Mouse (Mus musculus): ENCODE measurements around the gene Wdr95. TPM values are rescaled to one million over a fixed set of nuclear protein-coding genes. Genes with fewer than 3 reads are reported as not detected.
A peak's percentile ranks its signal among the peaks of the same experiment; 100 is the strongest.
"Not testable (repeated sequence)": the region's sequence is repeated elsewhere in the genome, so short reads cannot be mapped to it uniquely, and the experiment has no call there.

Wdr95 gene
- polyA plus RNA-seq, 1 experiment from 2014 or later: 0.37 TPM

DNA sequence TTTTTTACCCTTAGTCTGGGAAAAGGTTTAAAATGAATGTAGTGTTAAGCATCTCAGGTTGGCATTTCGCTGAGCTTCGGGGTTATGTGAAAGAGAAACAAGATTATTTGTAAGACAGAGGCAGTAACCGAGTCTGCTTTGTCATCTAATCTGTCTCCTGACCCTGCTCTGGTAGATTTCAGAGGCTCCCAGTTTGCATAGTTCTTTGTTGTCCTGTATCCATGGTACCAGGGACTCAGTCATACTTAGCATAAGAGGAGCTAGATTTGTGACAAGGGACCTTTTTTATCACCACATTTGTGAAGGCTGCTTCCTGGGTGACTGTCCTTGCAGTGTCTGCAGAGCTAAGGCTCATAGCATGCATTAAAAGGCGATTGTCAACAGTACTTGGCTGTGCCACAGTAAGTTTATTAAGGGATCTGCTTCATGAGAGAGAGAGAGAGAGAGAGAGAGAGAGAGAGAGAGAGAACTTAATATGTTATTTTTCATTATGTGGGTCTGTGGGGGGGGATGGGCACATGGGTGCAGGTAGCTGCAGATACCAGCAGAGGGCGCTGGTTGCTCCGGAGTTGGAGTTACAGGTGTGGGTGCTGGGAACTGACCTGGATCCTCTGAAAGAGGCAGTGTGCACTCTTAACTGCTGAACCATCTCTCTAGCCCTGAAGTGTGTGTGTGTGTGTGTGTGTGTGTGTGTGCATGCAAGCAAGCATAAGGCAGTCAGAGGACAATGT lies 3.3 kb upstream of the Wdr95 start:
- peak overlapping the region; percentile 31 for H3K4me2 ChIP-seq (ENCODE audit: low read length)
- H3K4me1 ChIP-seq (replicated peaks; ENCODE audit: control insufficient read depth, insufficient read depth, low read length): peaks cover 17% of the 10 kb centered on the region
- H3K4me3 ChIP-seq (ENCODE audit: low read depth, low read length): no peak overlapping the region
- no peak overlapping the region for H3K9ac ChIP-seq (ENCODE audit: low read length)
- no peaks in the 10 kb centered on the region for H3K36me3 ChIP-seq (ENCODE audit: control insufficient read depth, insufficient read depth, low read length)
- WGBS: 45% methylated on average over 6 of the region's 6 CpGs
- no peak overlapping the region for H3K27ac ChIP-seq (ENCODE audit: low read depth)
- ATAC-seq (replicated peaks; ENCODE audit: low FRiP score, low TSS enrichment, low read depth) (no peak), DNase-seq (ENCODE audit: low spot score) (no peak)
- H3K27me3 ChIP-seq (replicated peaks; ENCODE audit: control insufficient read depth, insufficient read depth, low read length): no peaks in the 10 kb centered on the region
- no peaks in the 10 kb centered on the region for H3K9me3 ChIP-seq (ENCODE audit: control insufficient read depth, low read length)

- Histone ChIP-seq H3K36me3 (ENCODE audit: control insufficient read depth, insufficient read depth, low read length) (no peaks in the 10 kb centered on the region), H3K4me1 (replicated peaks; ENCODE audit: control insufficient read depth, insufficient read depth, low read length) (peaks cover 17% of the 10 kb centered on the region), H3K27me3 (replicated peaks; ENCODE audit: control insufficient read depth, insufficient read depth, low read length) (no peaks in the 10 kb centered on the region), H3K27ac (ENCODE audit: low read depth) (peak overlapping the region; percentile 33; the same call in 1 of the 2 replicates), H3K9me3 (ENCODE audit: control insufficient read depth, low read length) (no peaks in the 10 kb centered on the region), H3K9ac (ENCODE audit: low read length) (no peak overlapping the region), H3K4me3 (ENCODE audit: low read depth, low read length) (no peak overlapping the region), H3K4me2 (ENCODE audit: low read length) (no peak overlapping the region)
- ATAC-seq (replicated peaks; ENCODE audit: low FRiP score, low TSS enrichment, low read depth) (no peak), DNase-seq (ENCODE audit: low spot score) (no peak)
- WGBS: 31% methylated on average over 10 of the region's 10 CpGs
Measured at GRCm38 (mm10) chr5:149526467-149526951, 2.0 kb upstream of the Wdr95 start.

GRCm38 (mm10) chr5:149527292-149527691 lies 1.2 kb upstream of the Wdr95 start:
- 82% methylated on average over 4 of the region's 4 CpGs for WGBS
- H3K9ac ChIP-seq (ENCODE audit: low read length); H3K27me3 ChIP-seq (replicated peaks; ENCODE audit: control insufficient read depth, insufficient read depth, low read length); H3K27ac ChIP-seq (ENCODE audit: low read depth); H3K4me2 ChIP-seq (ENCODE audit: low read length); H3K9me3 ChIP-seq (ENCODE audit: control insufficient read depth, low read length); H3K4me3 ChIP-seq (ENCODE audit: low read depth, low read length); H3K36me3 ChIP-seq (ENCODE audit: control insufficient read depth, insufficient read depth, low read length); ATAC-seq (replicated peaks; ENCODE audit: low FRiP score, low TSS enrichment, low read depth); DNase-seq (ENCODE audit: low spot score): not testable (repeated sequence)
- peaks cover 14% of the 10 kb centered on the region for H3K4me1 ChIP-seq (replicated peaks; ENCODE audit: control insufficient read depth, insufficient read depth, low read length)

DNA sequence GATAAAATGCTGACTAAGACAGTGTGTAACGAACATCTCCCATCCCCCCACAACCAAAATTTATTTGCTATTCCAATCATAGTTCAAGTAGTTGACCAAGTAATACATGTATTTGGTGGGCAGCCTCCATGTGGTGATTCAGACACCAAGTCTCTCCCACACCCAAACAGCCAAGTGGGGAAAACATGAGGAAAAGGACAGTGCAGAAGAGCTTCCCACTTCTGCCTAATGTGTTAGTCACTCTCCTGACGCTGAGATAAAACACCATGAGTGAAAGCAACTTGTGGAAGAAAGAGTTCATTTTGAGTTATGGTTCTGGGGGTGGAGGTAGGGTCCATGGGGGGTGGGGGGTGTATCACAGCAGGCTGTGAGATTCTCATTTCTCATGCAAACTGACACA lies 5.4 kb downstream of the Wdr95 start:
- Histone ChIP-seq H3K4me1 (replicated peaks; ENCODE audit: control insufficient read depth, insufficient read depth, low read length) (peaks cover 11% of the 10 kb centered on the region; the same call in 1 of the 2 replicates), H3K4me2 (ENCODE audit: low read length) (no peak overlapping the region), H3K36me3 (ENCODE audit: control insufficient read depth, insufficient read depth, low read length) (no peaks in the 10 kb centered on the region), H3K9me3 (ENCODE audit: control insufficient read depth, low read length) (no peaks in the 10 kb centered on the region), H3K27ac (ENCODE audit: low read depth) (no peak overlapping the region), H3K27me3 (replicated peaks; ENCODE audit: control insufficient read depth, insufficient read depth, low read length) (no peaks in the 10 kb centered on the region; the same call in 1 of the 2 replicates), H3K9ac (ENCODE audit: low read length) (no peak overlapping the region), H3K4me3 (ENCODE audit: low read depth, low read length) (no peak overlapping the region)
- ATAC-seq (replicated peaks; ENCODE audit: low FRiP score, low TSS enrichment, low read depth) (no peak), DNase-seq (ENCODE audit: low spot score) (no peak)
- 100% methylated on average over 2 of the region's 2 CpGs for WGBS

GRCm38 (mm10) chr5:149536005-149536404 lies 7.5 kb downstream of the Wdr95 start:
- Histone ChIP-seq H3K9me3 (ENCODE audit: control insufficient read depth, low read length) (no peaks in the 10 kb centered on the region), H3K27me3 (replicated peaks; ENCODE audit: control insufficient read depth, insufficient read depth, low read length) (no peaks in the 10 kb centered on the region; the same call in 1 of the 2 replicates), H3K4me1 (replicated peaks; ENCODE audit: control insufficient read depth, insufficient read depth, low read length) (peaks cover 11% of the 10 kb centered on the region; the same call in 1 of the 2 replicates), H3K36me3 (ENCODE audit: control insufficient read depth, insufficient read depth, low read length) (no peaks in the 10 kb centered on the region), H3K9ac (ENCODE audit: low read length) (no peak overlapping the region), H3K4me2 (ENCODE audit: low read length) (no peak overlapping the region), H3K4me3 (ENCODE audit: low read depth, low read length) (no peak overlapping the region), H3K27ac (ENCODE audit: low read depth) (no peak overlapping the region)
- DNase-seq (ENCODE audit: low spot score) (no peak), ATAC-seq (replicated peaks; ENCODE audit: low FRiP score, low TSS enrichment, low read depth) (no peak)
- 72% methylated on average over 9 of the region's 9 CpGs for WGBS

GRCm38 (mm10) chr5:149537796-149538511 lies 9.5 kb downstream of the Wdr95 start:
- WGBS: 19% methylated on average over 16 of the region's 16 CpGs
- Histone ChIP-seq H3K27me3 (replicated peaks; ENCODE audit: control insufficient read depth, insufficient read depth, low read length) (no peaks in the 10 kb centered on the region; the same call in 1 of the 2 replicates), H3K4me2 (ENCODE audit: low read length) (peak overlapping the region; percentile 46), H3K36me3 (ENCODE audit: control insufficient read depth, insufficient read depth, low read length) (no peaks in the 10 kb centered on the region), H3K4me3 (ENCODE audit: low read depth, low read length) (no peak overlapping the region), H3K27ac (ENCODE audit: low read depth) (no peak overlapping the region), H3K9me3 (ENCODE audit: control insufficient read depth, low read length) (no peaks in the 10 kb centered on the region), H3K4me1 (replicated peaks; ENCODE audit: control insufficient read depth, insufficient read depth, low read length) (peaks cover 11% of the 10 kb centered on the region; the same call in 1 of the 2 replicates), H3K9ac (ENCODE audit: low read length) (0 out of 2 replicates have a peak overlapping the region, but pooled peaks have one; percentile 4)
- peak; percentile 47; the same call in 1 of the 2 replicates for ATAC-seq (replicated peaks; ENCODE audit: low FRiP score, low TSS enrichment, low read depth)
- no peak for DNase-seq (ENCODE audit: low spot score)

- peak overlapping the region; percentile 46 for H3K4me2 ChIP-seq (ENCODE audit: low read length)
- H3K36me3 ChIP-seq (ENCODE audit: control insufficient read depth, insufficient read depth, low read length): no peaks in the 10 kb centered on the region
- no peak overlapping the region for H3K4me3 ChIP-seq (ENCODE audit: low read depth, low read length)
- 35% methylated on average over 8 of the region's 8 CpGs for WGBS
- H3K4me1 ChIP-seq (replicated peaks; ENCODE audit: control insufficient read depth, insufficient read depth, low read length): peaks cover 11% of the 10 kb centered on the region; the same call in 1 of the 2 replicates
- H3K27ac ChIP-seq (ENCODE audit: low read depth): no peak overlapping the region
- no peak overlapping the region for H3K9ac ChIP-seq (ENCODE audit: low read length)
- no peaks in the 10 kb centered on the region; the same call in 1 of the 2 replicates for H3K27me3 ChIP-seq (replicated peaks; ENCODE audit: control insufficient read depth, insufficient read depth, low read length)
- H3K9me3 ChIP-seq (ENCODE audit: control insufficient read depth, low read length): no peaks in the 10 kb centered on the region
- no peak for DNase-seq (ENCODE audit: low spot score)
- ATAC-seq (replicated peaks; ENCODE audit: low FRiP score, low TSS enrichment, low read depth): no peak
Measured at GRCm38 (mm10) chr5:149538531-149538930, 10.1 kb downstream of the Wdr95 start.

DNA sequence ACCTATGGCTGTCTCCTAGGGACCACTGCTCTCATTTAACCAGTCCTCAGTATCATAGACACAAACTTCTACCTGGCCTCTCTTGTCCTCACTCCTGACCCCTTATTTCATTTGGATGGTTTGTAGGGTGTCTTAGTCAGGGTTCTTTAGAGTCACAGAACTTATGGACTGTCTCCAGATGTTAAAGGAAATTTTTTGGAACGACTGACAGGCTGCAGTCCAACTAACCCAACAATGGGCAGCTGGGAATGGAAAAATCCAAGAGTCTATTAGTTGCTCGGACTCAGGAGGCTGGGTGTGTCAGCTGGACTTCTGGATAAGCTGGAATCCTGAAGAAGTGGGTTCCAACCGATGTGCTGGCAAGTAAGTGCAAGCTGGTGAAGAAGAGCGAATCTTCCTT lies 10.6 kb downstream of the Wdr95 start:
- Histone ChIP-seq H3K36me3 (ENCODE audit: control insufficient read depth, insufficient read depth, low read length) (no peaks in the 10 kb centered on the region), H3K27ac (ENCODE audit: low read depth) (no peak overlapping the region), H3K27me3 (replicated peaks; ENCODE audit: control insufficient read depth, insufficient read depth, low read length) (no peaks in the 10 kb centered on the region; the same call in 1 of the 2 replicates), H3K4me2 (ENCODE audit: low read length) (no peak overlapping the region), H3K9me3 (ENCODE audit: control insufficient read depth, low read length) (no peaks in the 10 kb centered on the region), H3K4me3 (ENCODE audit: low read depth, low read length) (no peak overlapping the region), H3K4me1 (replicated peaks; ENCODE audit: control insufficient read depth, insufficient read depth, low read length) (peaks cover 11% of the 10 kb centered on the region; the same call in 1 of the 2 replicates), H3K9ac (ENCODE audit: low read length) (no peak overlapping the region)
- 75% methylated on average over 4 of the region's 4 CpGs for WGBS
- ATAC-seq (replicated peaks; ENCODE audit: low FRiP score, low TSS enrichment, low read depth) (no peak), DNase-seq (ENCODE audit: low spot score) (no peak)
